Mouse (Mus musculus) erythroblast, embryonic 14.5 days (primary cell): ENCODE results near the gene Kctd20. TPM values are rescaled to one million over a fixed set of nuclear protein-coding genes. Genes with fewer than 3 reads are reported as not detected.

ENCODE experiments used
- H3K27me3 ChIP-seq: 2 replicates; pipeline ENCODE4 v1.6.1; 2012; ENCODE audit warnings: inconsistent platforms; ENCODE audit not compliant: control insufficient read depth
- H3K36me3 ChIP-seq: 2 replicates; pipeline ENCODE4 v1.6.1; 2012; ENCODE audit warnings: mild to moderate bottlenecking, inconsistent platforms; ENCODE audit not compliant: control insufficient read depth
- H3K4me1 ChIP-seq: 2 replicates; pipeline ENCODE4 v1.6.1; 2012; ENCODE audit warnings: inconsistent platforms; ENCODE audit not compliant: control insufficient read depth
- H3K4me3 ChIP-seq: replicated peaks from 2 replicates; pipeline ENCODE3; 2012; ENCODE audit warnings: moderate library complexity, mild to moderate bottlenecking, inconsistent platforms
- H3K9me3 ChIP-seq: 2 replicates; pipeline ENCODE4 v1.6.1; 2012; ENCODE audit warnings: low read length, inconsistent platforms, mixed read lengths; ENCODE audit not compliant: control insufficient read depth
- GATA1 ChIP-seq: IDR thresholded peaks from 2 replicates; pipeline ENCODE4 v1.6.1; 2012; ENCODE audit warnings: low read length, inconsistent platforms, mixed read lengths
- TAL1 ChIP-seq: IDR thresholded peaks from 3 replicates; pipeline ENCODE4 v1.6.1; 2012; ENCODE audit warnings: low read length, inconsistent platforms, mixed read lengths
- polyA plus RNA-seq: library from polyadenylated mRNA; stranded (reverse); fragments of >175 nt; gene quantifications from 2 replicates; pipeline ENCODE4 v1.2.3, GENCODE M21; 2012

The Kctd20 gene
- polyA plus RNA-seq, 1 experiment, result 19.7 TPM

- H3K27me3 ChIP-seq, result no peaks in the 10 kb centered on the region
- no peaks in the 10 kb centered on the region for H3K9me3 ChIP-seq
- TF ChIP-seq TAL1, result no peak
- TF ChIP-seq GATA1, result no peak
- H3K4me1 ChIP-seq, result peaks cover 42% of the 10 kb centered on the region
- peak overlapping the region; percentile 89 for H3K4me3 ChIP-seq
- peaks cover 8% of the 10 kb centered on the region for H3K36me3 ChIP-seq
Measured at GRCm38 (mm10) chr17:29007243-29007640, 55.5 kb downstream of the Kctd20 start.

GRCm38 (mm10) chr17:29007641-29008325 is 56.0 kb downstream of the Kctd20 start, which contains the start of gene Stk38:
Gene Stk38, minus strand, starts transcription at chr17:29007995.
- Histone ChIP-seq H3K36me3 (peaks cover 8% of the 10 kb centered on the region), H3K27me3 (no peaks in the 10 kb centered on the region), H3K9me3 (no peaks in the 10 kb centered on the region), H3K4me1 (peaks cover 40% of the 10 kb centered on the region), H3K4me3 (peak within 1 kb of the TSS; percentile 89)
- TF ChIP-seq GATA1 (no peak), TAL1 (no peak)

- H3K36me3 ChIP-seq, result peaks cover 8% of the 10 kb centered on the region
- no peaks in the 10 kb centered on the region for H3K27me3 ChIP-seq
- no peak for TF ChIP-seq TAL1
- TF ChIP-seq GATA1, result no peak
Measured at GRCm38 (mm10) chr17:29008326-29008650, 56.5 kb downstream of the Kctd20 start.

GRCm38 (mm10) chr17:29009181-29009580 is 57.4 kb downstream of the Kctd20 start:
- TF ChIP-seq TAL1, result no peak
- no peaks in the 10 kb centered on the region for H3K9me3 ChIP-seq
- peaks cover 35% of the 10 kb centered on the region for H3K4me1 ChIP-seq
- no peaks in the 10 kb centered on the region for H3K27me3 ChIP-seq
- H3K4me3 ChIP-seq, result no peak overlapping the region
- H3K36me3 ChIP-seq, result peaks cover 5% of the 10 kb centered on the region

More at GRCm38 (mm10) chr17:29008326-29008650, 56.5 kb downstream of the Kctd20 start:
- Histone ChIP-seq H3K4me3 (peak overlapping the region; percentile 89), H3K4me1 (peaks cover 40% of the 10 kb centered on the region), H3K9me3 (no peaks in the 10 kb centered on the region)

- H3K9me3 ChIP-seq, result no peaks in the 10 kb centered on the region
- H3K27me3 ChIP-seq, result no peaks in the 10 kb centered on the region
- H3K36me3 ChIP-seq, result no peaks in the 10 kb centered on the region
- no peak overlapping the region for H3K4me3 ChIP-seq
- H3K4me1 ChIP-seq, result peaks cover 7% of the 10 kb centered on the region
- TF ChIP-seq TAL1 (no peak), GATA1 (no peak)
Measured at GRCm38 (mm10) chr17:29014235-29014634, 62.5 kb downstream of the Kctd20 start.

GRCm38 (mm10) chr17:29015638-29016037 is 63.9 kb downstream of the Kctd20 start:
- H3K27me3 ChIP-seq, result no peaks in the 10 kb centered on the region
- H3K4me3 ChIP-seq, result no peak overlapping the region
- no peaks in the 10 kb centered on the region for H3K36me3 ChIP-seq
- no peaks in the 10 kb centered on the region for H3K9me3 ChIP-seq
- TF ChIP-seq TAL1 (no peak), GATA1 (no peak)
- H3K4me1 ChIP-seq, result peaks cover 13% of the 10 kb centered on the region

- H3K4me3 ChIP-seq, result no peak overlapping the region
- H3K27me3 ChIP-seq, result no peaks in the 10 kb centered on the region
- no peaks in the 10 kb centered on the region for H3K36me3 ChIP-seq
- TF ChIP-seq GATA1, result no peak
- no peaks in the 10 kb centered on the region for H3K9me3 ChIP-seq
- peaks cover 15% of the 10 kb centered on the region for H3K4me1 ChIP-seq
Measured at GRCm38 (mm10) chr17:29016705-29017104, 65.0 kb downstream of the Kctd20 start.

- Histone ChIP-seq H3K9me3 (no peaks in the 10 kb centered on the region), H3K36me3 (no peaks in the 10 kb centered on the region), H3K4me1 (peaks cover 19% of the 10 kb centered on the region), H3K27me3 (peaks cover 9% of the 10 kb centered on the region), H3K4me3 (no peak overlapping the region)
- no peak for TF ChIP-seq GATA1
- TF ChIP-seq TAL1, result no peak
Measured at GRCm38 (mm10) chr17:29018292-29018984, 66.7 kb downstream of the Kctd20 start.

Other genes starting within 250 kb of the Kctd20 start
- not detected in 2 replicates for gene AC170998.1, start 225.9 kb upstream of the Kctd20 start, polyA plus RNA-seq
- not detected in 2 replicates for gene Mapk13, start 182.7 kb upstream of the Kctd20 start, polyA plus RNA-seq
- gene Brpf3, start 150.9 kb upstream of the Kctd20 start, polyA plus RNA-seq, result 88.3 and 88.4 TPM in 2 replicates
- gene Pnpla1, start 93.5 kb upstream of the Kctd20 start, polyA plus RNA-seq, result not detected in 2 replicates
- not detected in 2 replicates for gene 4930539E08Rik, start 36.6 kb upstream of the Kctd20 start, polyA plus RNA-seq
- 0.09 and 0.37 TPM in 2 replicates for gene Pxt1, start 8.1 kb upstream of the Kctd20 start, polyA plus RNA-seq
- gene Stk38, start 56.0 kb downstream of the Kctd20 start, polyA plus RNA-seq, result 4.2 and 4.4 TPM in 2 replicates
- gene Srsf3, start 80.7 kb downstream of the Kctd20 start, polyA plus RNA-seq, result 3.2 and 16.8 TPM in 2 replicates
- 5.0 and 6.4 TPM in 2 replicates for gene Cdkn1a, start 139.0 kb downstream of the Kctd20 start, polyA plus RNA-seq
- gene Rab44, start 162.2 kb downstream of the Kctd20 start, polyA plus RNA-seq, result 0.16 and 0.38 TPM in 2 replicates